29 mouse cellular contexts compared by ENCODE assay signal in the genomic region with DNA sequence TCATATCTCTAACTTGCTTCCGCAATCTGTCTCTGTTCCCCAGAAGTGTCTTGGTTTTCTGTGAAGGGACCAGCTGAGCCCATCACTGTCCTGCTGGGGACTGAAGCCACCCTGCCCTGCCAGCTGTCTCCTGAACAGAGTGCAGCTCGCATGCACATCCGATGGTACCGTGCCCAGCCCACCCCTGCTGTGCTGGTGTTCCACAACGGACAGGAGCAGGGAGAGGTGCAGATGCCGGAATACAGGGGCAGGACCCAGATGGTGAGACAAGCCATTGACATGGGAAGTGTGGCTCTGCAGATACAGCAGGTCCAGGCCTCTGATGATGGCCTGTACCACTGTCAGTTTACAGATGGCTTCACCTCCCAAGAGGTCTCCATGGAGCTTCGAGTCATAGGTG. TPM values are rescaled to one million over a fixed set of nuclear protein-coding genes. Genes with fewer than 3 reads are reported as not detected.
DNase-seq lines count a peak whose midpoint lies in the region; ATAC-seq and TF ChIP-seq lines count a peak whose summit lies in the region.
"Had no signal": no experiment of that assay in that cellular context is flagged by ENCODE, and none has a peak within 500 bp of the region (broad histone marks: within the 10 kb centered on the region; RNA-seq: fewer than 3 reads in every experiment).

No protein-coding gene starts in this region.

- 69% methylated on average over 7 of the region's 7 CpGs for WGBS in hindbrain, embryonic 14.5 days

- no peak overlapping the region for H3K9ac ChIP-seq in hindbrain, embryonic 14.5 days
- H3K9ac ChIP-seq: embryonic facial prominence, embryonic 13.5 days; embryonic facial prominence, embryonic 15.5 days; forebrain, embryonic 12.5 days had no signal

- H3K4me3 ChIP-seq in testis, adult 2 months (ENCODE audit: control insufficient read depth, low read depth, low read length) = no peak overlapping the region
- H3K4me3 ChIP-seq in hindbrain, embryonic 14.5 days (replicated peaks; ENCODE audit: low read length) = no peak overlapping the region
- H3K4me3 ChIP-seq: embryonic facial prominence, embryonic 13.5 days; embryonic facial prominence, embryonic 15.5 days; erythroblast, embryonic 14.5 days; forebrain, embryonic 10.5 days; forebrain, embryonic 12.5 days had no signal

- peak; percentile 63 to 74 for DNase-seq in cerebellum, postnatal 10 days
- no peak for DNase-seq in cerebellum, adult 9-11 months
- peak; percentile 73 for DNase-seq in left cerebral cortex, postnatal 4 days
- no peak for DNase-seq in left cerebral cortex, postnatal 14 days (ENCODE audit: low spot score in 2 of 2)
- DNase-seq in testis, postnatal 14 days (ENCODE audit: low spot score) = no peak
- no peak for DNase-seq in hindbrain, embryonic 14.5 days (ENCODE audit: low spot score)
- DNase-seq: adrenal gland, adult 2 months; adrenal gland, postnatal 10 days; adrenal gland, postnatal 25 days; cerebellum, adult 11 months; cerebellum, adult 18-20 months; cerebellum, adult 8-10 months; cerebellum, postnatal 36 days; embryo, embryonic 11 days had no signal

- H3K4me1 ChIP-seq in testis, adult 2 months (ENCODE audit: control insufficient read depth, insufficient read depth, low read length) = no peaks in the 10 kb centered on the region
- no peaks in the 10 kb centered on the region for H3K4me1 ChIP-seq in hindbrain, embryonic 14.5 days (replicated peaks; ENCODE audit: control insufficient read depth, insufficient read depth, low read length)
- H3K4me1 ChIP-seq: embryonic facial prominence, embryonic 13.5 days; embryonic facial prominence, embryonic 15.5 days; forebrain, embryonic 10.5 days; forebrain, embryonic 12.5 days had no signal

- H3K4me2 ChIP-seq in hindbrain, embryonic 14.5 days (replicated peaks) = no peak overlapping the region
- H3K4me2 ChIP-seq: embryonic facial prominence, embryonic 13.5 days; embryonic facial prominence, embryonic 15.5 days; forebrain, embryonic 12.5 days had no signal

- no peak for ATAC-seq in hindbrain, embryonic 14.5 days (ENCODE audit: low FRiP score)
- ATAC-seq: CD4-positive, CD25-positive, alpha-beta regulatory T cell, adult 4 months; forebrain, embryonic 14.5 days; forebrain, embryonic 16.5 days had no signal

- no peaks in the 10 kb centered on the region for H3K36me3 ChIP-seq in testis, adult 2 months (ENCODE audit: control insufficient read depth, insufficient read depth, low read length)
- no peaks in the 10 kb centered on the region for H3K36me3 ChIP-seq in hindbrain, embryonic 14.5 days (replicated peaks; ENCODE audit: control insufficient read depth, insufficient read depth)
- H3K36me3 ChIP-seq: embryonic facial prominence, embryonic 13.5 days; embryonic facial prominence, embryonic 15.5 days; forebrain, embryonic 10.5 days; forebrain, embryonic 12.5 days; G1E had no signal

- TF ChIP-seq POLR2A in testis, adult 2 months (IDR thresholded peaks at IDR 0.05; ENCODE audit: control insufficient read depth, low read depth, low read length) = no peak

- intact Hi-C loops in left cerebral cortex, postnatal 4 days (cut with DNase I) = no loop called here
- intact Hi-C loops in left cerebral cortex, postnatal 14 days (cut with DNase I) = no loop called here

- TF ChIP-seq CTCF in testis, adult 2 months (IDR thresholded peaks at IDR 0.05; ENCODE audit: control insufficient read depth, insufficient read depth, insufficient replicate concordance, low read depth, low read length) = 0 out of 2 replicates have a peak, but pooled peaks have one; percentile 4

- no peaks in the 10 kb centered on the region for H3K9me3 ChIP-seq in hindbrain, embryonic 14.5 days (ENCODE audit: control insufficient read depth, low read length)
- H3K9me3 ChIP-seq: embryonic facial prominence, embryonic 13.5 days; embryonic facial prominence, embryonic 15.5 days; forebrain, embryonic 12.5 days had no signal

- H3K27me3 ChIP-seq in testis, adult 2 months (ENCODE audit: control insufficient read depth, insufficient read depth, low read length) = no peaks in the 10 kb centered on the region
- H3K27me3 ChIP-seq in hindbrain, embryonic 14.5 days (ENCODE audit: control insufficient read depth, insufficient read depth, low read length) = no peaks in the 10 kb centered on the region
- H3K27me3 ChIP-seq: CH12.LX; embryonic facial prominence, embryonic 15.5 days; forebrain, embryonic 12.5 days had no signal

- no peak overlapping the region for H3K27ac ChIP-seq in testis, adult 2 months (ENCODE audit: control insufficient read depth, insufficient read depth, low read depth, low read length)
- no peak overlapping the region for H3K27ac ChIP-seq in hindbrain, embryonic 14.5 days
- H3K27ac ChIP-seq: embryonic facial prominence, embryonic 13.5 days; embryonic facial prominence, embryonic 15.5 days; forebrain, embryonic 10.5 days; forebrain, embryonic 12.5 days had no signal

RNA-seq across cellular contexts. Expression of a gene that starts 2.5 kb away (rescaled TPM):
- total RNA-seq in left cerebral cortex, postnatal 4 days (2021) = not detected
- total RNA-seq in left cerebral cortex, postnatal 14 days (2021) = not detected
- polyA plus RNA-seq in testis, adult 2 months (2012; rRNA removed) = 0.14 and 0.15 TPM in 2 replicates
- polyA plus RNA-seq in hindbrain, embryonic 14.5 days (2014; fragmentation: Nextera tagmentation; extraction: Ambion mirVana) = not detected in 2 replicates
- total RNA-seq: adrenal gland, adult 2 months; adrenal gland, postnatal 10 days; adrenal gland, postnatal 25 days; adrenal gland, postnatal 4 days; CH12.LX; common myeloid progenitor, adult 5-6 weeks had no signal
- polyA plus RNA-seq: adrenal gland, adult 2 months; brain, embryonic 14.5 days; CD4-positive, CD25-positive, alpha-beta regulatory T cell, adult 4 months; embryonic facial prominence, embryonic 11.5 days; embryonic facial prominence, embryonic 13.5 days; embryonic facial prominence, embryonic 15.5 days; erythroblast, embryonic 14.5 days; forebrain, embryonic 10.5 days; forebrain, embryonic 12.5 days; forebrain, embryonic 14.5 days; forebrain, embryonic 16.5 days; G1E had no signal

RNA-seq across cellular contexts. Expression of a gene that starts 19.2 kb away (rescaled TPM):
- total RNA-seq in left cerebral cortex, postnatal 4 days (2021) = 10 to 100 TPM in 1 of 2 experiments, 1 to 10 TPM in 1; 8.2 to 11.1 TPM
- total RNA-seq in left cerebral cortex, postnatal 14 days (2021) = 1 to 10 TPM; 4.9 to 5.6 TPM
- polyA plus RNA-seq in testis, adult 2 months (2012; rRNA removed) = 883 and 1,115 TPM in 2 replicates
- polyA plus RNA-seq in hindbrain, embryonic 14.5 days (2014; fragmentation: Nextera tagmentation; extraction: Ambion mirVana) = 4.2 and 5.6 TPM in 2 replicates
- polyA plus RNA-seq: erythroblast, embryonic 14.5 days; G1E had no signal

RNA-seq across cellular contexts. Expression of a gene that starts 24.8 kb away (rescaled TPM):
- total RNA-seq in left cerebral cortex, postnatal 4 days (2021) = under 1 TPM; 0.36 to 0.38 TPM
- total RNA-seq in left cerebral cortex, postnatal 14 days (2021) = under 1 TPM; 0.62 to 0.91 TPM
- 0.16 and 0.21 TPM in 2 replicates for polyA plus RNA-seq in testis, adult 2 months (2012; rRNA removed)
- 0.10 TPM in 1 of 2 replicates, not detected in the other for polyA plus RNA-seq in hindbrain, embryonic 14.5 days (2014; fragmentation: Nextera tagmentation; extraction: Ambion mirVana)
- total RNA-seq: common myeloid progenitor, adult 5-6 weeks had no signal
- polyA plus RNA-seq: erythroblast, embryonic 14.5 days; forebrain, embryonic 10.5 days; forebrain, embryonic 12.5 days; forebrain, embryonic 14.5 days; forebrain, embryonic 16.5 days; G1E had no signal

RNA-seq across cellular contexts. Expression of a gene that starts 54.0 kb away (rescaled TPM):
- total RNA-seq in left cerebral cortex, postnatal 4 days (2021) = not detected
- not detected for total RNA-seq in left cerebral cortex, postnatal 14 days (2021)
- polyA plus RNA-seq in testis, adult 2 months (2012; rRNA removed) = not detected in 2 replicates
- polyA plus RNA-seq in hindbrain, embryonic 14.5 days (2014; fragmentation: Nextera tagmentation; extraction: Ambion mirVana) = 0.12 and 0.35 TPM in 2 replicates
- total RNA-seq: adrenal gland, adult 2 months; adrenal gland, postnatal 25 days; adrenal gland, postnatal 4 days; common myeloid progenitor, adult 5-6 weeks had no signal
- polyA plus RNA-seq: embryonic facial prominence, embryonic 11.5 days; embryonic facial prominence, embryonic 13.5 days; embryonic facial prominence, embryonic 15.5 days; erythroblast, embryonic 14.5 days; forebrain, embryonic 10.5 days; forebrain, embryonic 12.5 days; forebrain, embryonic 14.5 days; forebrain, embryonic 16.5 days; G1E had no signal

Comparison
In these comparisons a context has a peak if more than half of its experiments do, and no peak if none do; other contexts are left out.
1. DNase-seq: peak in cerebellum, postnatal 10 days (2 of 2) and left cerebral cortex, postnatal 4 days (single experiment); none in cerebellum, adult 9-11 months (single experiment), left cerebral cortex, postnatal 14 days (0 of 2), testis, postnatal 14 days (single experiment) and hindbrain, embryonic 14.5 days (single experiment).